Mouse (Mus musculus): ENCODE measurements around the gene Dppa4.

Dppa4 gene

DNA sequence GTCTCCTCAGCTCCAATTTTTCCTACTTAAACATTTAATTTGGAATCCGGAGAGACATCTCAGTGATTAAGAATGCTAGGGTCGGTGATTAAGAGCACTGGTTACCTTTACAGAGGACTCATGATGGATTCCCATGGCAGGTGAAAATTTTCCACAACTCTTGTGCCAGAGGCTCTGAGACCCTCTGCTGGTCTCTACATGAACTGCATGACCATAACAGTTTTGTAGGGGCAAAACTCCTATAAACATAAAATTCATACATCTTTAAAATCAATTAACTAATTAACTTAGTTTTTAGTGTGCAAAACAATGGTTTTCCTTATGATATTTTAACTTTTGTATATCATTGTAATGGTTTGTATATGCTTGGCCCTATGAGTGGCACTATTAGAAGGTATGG lies 44.9 kb downstream of the Dppa4 start:
- no peak for DNase-seq

GRCm38 (mm10) chr16:48331822-48332221 lies 48.3 kb downstream of the Dppa4 start:
- no peak for DNase-seq

DNA sequence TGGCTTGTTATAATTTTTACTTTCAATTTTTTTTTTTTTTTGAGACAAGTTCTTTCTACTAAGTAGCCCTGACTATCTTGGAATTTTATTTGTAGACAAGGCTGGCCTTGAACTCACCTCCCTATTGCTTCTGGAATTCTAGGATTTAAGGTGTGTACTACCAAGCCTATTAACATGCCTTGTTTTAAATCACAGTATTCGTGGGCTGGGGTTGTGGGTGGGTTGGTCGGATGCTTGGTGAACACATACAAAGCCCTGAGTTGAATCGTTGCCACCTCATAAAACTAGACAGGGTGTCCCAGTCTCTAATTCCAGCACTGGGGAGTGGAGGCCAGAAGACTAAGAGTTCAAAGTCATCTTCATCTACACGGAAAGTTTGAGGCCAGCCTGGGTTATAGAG lies 51.8 kb downstream of the Dppa4 start:
- DNase-seq: no peak

Data from kidney, postnatal 14 days (tissue).